Mouse (Mus musculus) forelimb bud, embryonic 11.5 days (tissue): ENCODE results near the gene Zfp553.
"Not testable (repeated sequence)": the region's sequence is repeated elsewhere in the genome, so short reads cannot be mapped to it uniquely, and the experiment has no call there.

ENCODE experiments used
- DNase-seq: peaks from one replicate; pipeline ENCODE4 v3.0.0-alpha.2; 2012; ENCODE audit warnings: low read depth, low spot score

The Zfp553 gene

DNA sequence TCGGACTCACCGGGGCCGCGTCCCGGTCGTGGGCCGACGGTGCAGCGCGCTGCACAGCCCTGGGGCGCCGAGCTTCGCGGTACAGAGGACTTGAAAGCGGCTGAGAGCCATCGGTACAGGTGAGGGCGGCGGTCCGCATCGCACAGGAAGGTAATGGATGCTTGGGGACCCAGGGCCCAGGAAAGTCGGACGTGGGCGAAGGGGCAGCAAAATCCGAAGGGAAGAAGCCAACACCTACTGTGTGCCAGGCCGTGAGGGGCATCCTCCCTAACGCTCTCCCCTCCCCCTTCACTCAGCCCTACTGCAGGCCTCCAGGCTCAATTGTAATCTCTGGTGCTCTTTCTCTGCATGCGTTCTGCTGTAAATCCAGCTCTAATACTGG is 498 bp downstream of the Zfp553 start:
- no peak for DNase-seq

DNA sequence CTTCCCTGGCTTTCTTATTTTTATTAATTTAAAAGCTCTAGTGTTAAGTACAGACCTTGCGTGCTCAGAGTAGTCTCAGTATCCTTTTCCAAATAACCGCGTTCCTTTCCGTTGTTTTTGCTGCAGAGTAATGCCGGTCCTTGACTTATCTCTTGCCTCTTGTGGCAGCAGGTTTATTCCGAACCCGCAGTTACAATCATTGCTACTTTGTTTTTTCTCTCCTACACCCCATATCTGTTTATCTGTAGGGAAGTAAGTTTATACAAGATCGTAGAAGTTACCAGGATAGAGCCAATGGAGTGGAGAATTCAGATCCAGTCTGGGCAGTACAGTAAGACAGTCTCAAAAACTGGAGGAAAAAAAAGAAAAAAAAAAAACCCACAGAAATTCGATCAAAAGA is 904 bp downstream of the Zfp553 start:
- DNase-seq, result no peak

DNA sequence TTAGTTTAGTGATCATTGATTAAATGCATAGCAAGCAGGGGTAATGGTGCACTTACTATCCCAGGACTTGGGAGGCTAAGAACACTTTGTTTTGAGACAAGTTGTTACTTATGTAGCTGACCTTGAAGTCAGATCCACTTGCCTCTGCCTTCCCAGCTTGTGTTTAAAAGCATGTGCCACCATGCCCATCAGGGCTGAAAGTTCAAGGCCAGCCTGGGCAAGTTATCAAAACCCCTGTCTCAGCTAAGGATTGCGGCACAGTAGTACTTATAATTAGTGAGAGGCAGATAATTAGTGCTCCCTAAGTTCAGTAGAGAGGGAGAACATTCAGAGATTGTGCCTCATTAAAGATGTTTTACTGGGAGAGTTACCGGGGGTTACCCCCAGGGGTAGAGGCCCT is 1.9 kb downstream of the Zfp553 start:
- no peak for DNase-seq

DNA sequence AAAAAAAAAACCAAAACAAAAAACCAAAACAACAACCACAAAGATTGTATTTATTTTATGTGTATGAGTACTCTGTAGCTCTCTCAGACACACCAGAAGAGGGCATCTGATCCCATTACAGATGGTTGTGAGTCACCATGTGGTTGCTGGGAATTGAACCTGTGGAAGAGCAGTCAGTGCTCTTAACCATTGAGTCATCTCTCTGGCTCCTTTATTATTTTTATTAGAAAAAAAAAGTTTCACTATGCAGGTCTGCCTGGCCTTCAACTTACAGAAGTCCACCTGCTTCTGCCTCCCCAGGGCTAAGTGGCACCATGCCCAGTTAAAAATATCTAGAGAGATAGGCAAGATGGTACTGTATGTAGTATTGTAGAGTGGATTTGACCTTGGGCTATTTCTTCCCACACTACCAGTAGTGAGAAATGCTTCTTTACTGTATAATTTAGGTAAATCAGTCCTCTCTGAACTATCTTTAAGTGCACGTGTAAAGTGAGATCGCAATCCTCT is 10.6 kb downstream of the Zfp553 start:
- no peak for DNase-seq

DNA sequence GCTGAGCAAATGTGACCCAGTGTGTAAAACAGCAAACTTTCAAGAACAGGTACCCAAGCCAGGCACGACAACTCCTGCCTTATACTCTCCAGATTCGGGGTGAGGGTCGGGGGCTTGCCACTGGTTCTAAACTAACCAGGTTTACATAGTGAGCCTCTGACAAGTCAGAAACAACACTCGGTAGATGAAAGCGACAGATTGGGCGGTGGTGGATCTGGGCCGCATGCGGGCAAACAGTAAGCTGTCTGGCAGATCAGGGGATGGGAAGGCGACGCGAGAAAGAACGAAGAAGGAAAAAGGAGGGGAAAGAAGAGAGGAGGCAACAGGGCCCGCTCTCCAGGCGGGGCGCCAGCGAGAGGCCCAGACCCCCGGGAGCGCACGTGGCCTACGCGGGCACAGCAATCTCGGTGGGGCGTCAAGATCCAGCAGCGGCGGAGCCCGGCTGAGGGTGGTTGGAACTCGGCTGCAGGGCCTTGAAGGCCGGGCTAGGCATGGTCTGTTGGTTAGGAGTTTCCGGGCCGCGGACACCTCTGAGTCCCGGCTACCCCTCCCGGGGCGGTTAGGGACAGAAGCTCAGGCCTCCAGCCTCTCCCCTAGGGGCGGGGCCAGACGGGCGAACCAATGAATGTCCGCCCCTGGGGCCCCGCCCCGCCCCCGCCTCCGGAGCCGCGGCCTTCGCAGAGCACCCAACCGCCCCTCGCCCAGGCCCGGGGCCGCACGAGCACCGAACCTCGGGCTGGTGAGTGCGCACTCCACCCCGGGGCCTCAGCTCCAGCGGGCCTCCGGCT is 11.2 kb downstream of the Zfp553 start, which contains the start of gene Zfp771:
TSS of gene Zfp771 (plus strand) at position 405 of the 788 bp plus-strand sequence.
- DNase-seq, result peak; percentile 84

DNA sequence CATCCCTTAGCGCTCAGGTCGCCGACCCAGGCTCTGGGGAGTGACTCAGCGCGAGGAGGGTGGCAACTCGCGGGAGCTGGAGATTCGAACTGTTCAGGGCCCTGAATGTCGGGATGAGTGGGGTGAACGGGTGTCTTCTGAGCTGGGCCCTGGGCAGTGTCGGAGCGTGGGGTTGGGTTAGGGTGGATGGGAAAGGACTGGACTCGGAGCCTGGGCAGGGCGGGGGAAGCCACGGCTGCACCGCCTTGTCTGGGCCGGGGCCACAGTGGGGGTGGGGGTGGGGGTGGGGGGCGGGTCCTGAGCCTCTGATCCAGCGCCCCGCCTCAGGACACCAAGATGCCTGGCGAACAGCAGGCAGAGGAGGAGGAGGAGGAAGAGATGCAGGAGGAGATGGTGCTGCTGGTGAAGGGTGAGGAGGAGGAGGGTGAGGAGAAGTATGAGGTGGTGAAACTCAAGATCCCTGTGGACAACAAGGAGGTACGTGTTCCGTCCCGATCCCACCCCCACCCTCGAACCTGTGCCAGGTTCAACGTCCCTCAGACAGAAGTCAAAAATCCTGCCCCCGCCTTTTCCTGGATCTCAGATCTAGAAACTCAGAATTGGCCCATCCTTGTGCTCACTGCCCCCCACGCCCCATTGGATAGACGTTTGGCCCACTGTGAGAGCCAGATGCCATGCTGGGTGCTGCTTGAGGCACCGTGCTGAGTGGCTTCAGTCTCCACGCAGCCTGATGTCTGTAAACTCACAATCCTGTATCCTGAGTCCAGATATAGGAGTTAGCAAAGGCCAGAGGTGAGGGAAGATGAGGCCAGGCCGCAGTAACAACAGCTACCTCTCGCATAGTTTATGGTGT is 12.0 kb downstream of the Zfp553 start:
- DNase-seq, result no peak

DNA sequence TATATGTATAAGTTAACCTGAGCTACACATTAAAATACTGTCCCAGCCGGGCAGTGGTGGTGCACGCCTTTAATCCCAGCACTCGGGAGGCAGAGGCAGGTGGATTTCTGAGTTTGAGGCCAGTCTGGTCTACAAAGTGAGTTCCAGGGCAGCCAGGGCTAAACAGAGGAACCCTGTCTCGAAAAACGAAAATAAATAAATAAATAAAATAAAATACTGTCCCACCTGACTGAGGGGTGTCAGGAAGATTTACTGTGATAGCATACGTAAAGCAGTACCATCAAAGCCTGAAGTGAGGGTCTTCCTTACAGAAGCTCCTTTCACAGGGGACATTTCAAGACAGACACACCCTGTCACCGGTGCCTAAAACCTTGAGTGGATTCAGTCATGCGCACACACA is 17.6 kb downstream of the Zfp553 start:
- DNase-seq, result not testable (repeated sequence)

DNA sequence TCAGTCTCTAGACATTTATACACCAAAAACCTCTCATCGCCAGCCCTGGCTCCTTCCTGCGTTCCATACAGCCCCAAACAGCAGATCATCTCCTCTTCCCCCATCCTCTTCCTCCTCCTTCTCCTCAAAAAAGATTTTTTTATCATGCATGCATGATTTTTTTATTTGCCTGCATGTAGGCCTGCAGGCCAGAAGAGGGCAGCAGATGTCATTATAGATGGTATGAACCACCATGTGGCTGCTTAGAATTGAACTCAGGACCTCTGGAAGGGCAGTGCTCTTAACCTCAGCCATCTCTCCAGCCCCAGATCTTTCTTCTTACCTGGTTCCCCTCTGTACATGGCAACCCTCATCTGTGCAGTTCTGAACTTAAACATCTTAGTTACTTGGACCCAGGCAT is 19.6 kb downstream of the Zfp553 start:
- DNase-seq, result peak; percentile 42

DNA sequence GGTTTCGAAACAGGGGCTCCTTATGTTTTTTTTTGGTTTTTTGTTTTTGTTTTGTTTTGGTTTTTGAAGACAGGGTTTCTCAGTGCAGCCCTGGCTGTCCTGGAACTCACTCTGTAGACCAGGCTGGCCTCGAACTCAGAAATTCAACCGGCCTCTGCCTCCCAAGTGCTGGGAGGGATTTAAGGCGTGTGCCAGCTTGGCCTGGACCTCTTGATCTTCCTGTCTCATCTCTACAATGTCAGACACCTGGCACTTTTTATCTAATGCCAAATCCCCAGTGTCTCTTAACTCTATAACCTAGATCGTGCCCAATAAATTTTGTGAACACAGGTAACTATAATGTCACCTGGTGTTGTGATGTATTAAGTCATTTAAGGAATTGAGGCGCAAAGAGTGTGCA is 20.5 kb downstream of the Zfp553 start:
- DNase-seq, result no peak

DNA sequence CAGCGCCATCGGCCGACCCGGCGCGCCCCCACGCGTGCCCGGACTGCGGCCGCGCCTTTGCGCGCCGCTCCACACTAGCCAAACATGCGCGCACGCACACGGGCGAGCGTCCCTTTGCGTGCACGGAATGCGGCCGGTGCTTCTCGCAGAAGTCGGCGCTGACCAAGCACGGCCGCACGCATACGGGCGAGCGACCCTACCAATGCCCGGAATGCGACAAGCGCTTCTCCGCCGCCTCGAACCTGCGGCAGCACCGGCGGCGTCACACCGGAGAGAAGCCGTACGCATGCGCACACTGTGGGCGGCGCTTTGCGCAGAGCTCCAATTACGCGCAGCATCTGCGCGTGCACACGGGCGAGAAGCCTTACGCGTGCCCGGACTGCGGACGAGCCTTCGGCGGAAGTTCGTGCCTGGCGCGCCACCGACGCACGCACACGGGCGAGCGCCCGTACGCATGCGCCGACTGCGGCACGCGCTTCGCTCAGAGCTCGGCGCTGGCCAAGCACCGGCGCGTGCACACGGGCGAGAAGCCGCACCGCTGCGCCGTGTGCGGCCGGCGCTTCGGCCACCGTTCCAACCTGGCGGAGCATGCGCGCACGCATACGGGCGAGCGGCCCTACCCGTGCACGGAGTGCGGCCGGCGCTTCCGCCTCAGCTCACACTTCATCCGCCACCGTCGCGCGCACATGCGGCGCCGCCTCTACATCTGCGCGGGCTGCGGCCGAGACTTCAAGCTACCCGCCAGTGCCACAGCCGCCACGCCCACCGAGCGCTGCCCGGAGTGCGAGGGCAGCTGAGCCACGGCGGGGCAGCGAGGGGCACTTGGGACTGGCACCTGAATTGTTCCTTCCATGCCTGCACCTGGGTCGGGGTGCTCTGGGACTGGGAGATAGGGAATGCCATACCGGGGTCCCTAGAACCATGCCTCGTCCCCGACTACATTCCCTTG is 21.2 kb downstream of the Zfp553 start:
- DNase-seq, result peak; percentile 99

DNA sequence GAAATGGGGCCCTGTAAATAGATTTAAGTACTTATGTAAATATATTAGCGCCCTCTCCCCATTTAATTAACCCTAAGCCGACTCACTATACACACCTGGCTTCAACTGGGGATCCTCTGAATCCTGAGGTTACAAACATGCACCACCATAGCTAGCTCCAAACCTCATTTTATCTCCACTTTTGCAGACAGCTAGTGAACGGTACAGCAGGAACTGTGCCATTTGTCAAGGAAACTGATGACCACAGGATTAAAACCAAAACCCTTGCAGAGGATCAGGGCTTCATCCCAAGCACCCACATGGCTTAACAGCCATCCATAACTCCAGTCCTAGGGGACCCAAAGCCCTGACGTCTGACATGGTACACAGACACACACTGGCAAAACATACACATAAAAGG is 22.1 kb downstream of the Zfp553 start:
- no peak for DNase-seq

DNA sequence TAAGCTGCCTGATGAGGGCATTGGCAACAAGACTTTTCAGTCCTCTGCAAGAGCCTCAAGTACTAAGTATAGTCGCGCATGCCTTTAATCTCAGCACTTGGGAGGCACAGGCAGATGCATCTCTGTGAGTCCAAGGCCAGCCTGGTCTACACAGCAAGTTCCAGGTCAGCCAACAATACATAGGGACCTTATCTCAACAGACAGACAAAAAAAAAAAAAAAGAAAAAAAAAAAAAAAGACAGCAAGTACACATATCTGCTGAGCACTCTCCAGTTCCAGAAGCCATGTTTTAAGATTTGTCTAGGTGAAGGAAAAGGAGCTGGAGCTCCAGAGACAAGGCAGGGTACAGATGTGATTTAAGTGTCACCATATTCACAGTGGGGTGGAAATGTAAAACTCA is 23.1 kb downstream of the Zfp553 start:
- DNase-seq, result no peak

DNA sequence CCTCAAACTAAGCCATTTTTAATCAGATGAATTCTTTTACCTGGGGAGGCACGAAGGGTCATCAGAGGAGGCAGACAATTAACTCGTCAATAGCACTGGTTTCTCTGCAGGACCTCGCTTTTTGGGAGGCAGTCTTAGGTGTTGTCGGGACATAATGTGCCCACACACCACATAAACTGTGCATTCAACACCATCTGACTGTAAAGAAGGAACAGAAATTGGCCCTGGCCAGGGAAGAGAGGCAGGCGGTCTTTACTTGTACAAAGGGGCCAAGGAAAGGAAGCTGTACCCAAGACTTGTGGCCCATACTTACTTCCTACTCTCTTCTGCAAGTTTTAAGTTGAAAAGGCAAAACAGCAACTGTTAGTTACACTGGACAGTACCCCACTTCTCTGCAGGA is 23.7 kb downstream of the Zfp553 start:
- DNase-seq, result no peak

DNA sequence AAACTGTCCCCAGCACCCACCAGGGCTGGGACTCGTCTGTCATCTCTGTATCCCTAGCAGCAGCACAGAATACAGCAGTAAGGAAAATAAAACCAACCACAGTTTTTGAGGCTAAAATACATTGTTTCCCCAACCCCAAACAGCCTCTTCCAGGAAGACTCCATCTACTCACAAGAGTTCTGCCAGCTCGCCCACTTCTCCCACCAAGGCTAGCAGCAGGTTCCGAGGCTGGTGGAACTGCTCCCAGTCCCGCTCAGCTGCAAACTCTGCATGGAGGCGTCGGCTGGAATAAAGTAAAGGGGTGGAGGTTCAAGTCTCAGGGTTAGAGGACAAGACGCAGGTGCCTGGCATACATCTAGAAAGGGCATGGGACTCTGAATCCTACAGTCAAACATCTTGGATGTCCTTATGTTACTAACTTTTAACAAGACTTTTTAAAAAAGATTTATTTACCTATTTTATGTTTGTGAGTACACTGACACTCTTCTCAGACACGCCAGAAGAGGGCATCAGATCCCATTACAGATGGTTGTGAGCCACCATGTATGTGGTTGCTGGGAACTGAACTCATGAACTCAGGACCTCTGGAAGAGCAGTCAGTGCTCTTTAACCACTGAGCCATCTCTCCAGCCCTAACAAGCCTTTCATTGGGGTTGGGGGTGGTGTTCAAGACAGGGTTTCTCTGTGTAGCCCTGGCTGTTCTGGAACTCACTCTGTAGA is 26.5 kb downstream of the Zfp553 start:
- DNase-seq, result no peak

DNA sequence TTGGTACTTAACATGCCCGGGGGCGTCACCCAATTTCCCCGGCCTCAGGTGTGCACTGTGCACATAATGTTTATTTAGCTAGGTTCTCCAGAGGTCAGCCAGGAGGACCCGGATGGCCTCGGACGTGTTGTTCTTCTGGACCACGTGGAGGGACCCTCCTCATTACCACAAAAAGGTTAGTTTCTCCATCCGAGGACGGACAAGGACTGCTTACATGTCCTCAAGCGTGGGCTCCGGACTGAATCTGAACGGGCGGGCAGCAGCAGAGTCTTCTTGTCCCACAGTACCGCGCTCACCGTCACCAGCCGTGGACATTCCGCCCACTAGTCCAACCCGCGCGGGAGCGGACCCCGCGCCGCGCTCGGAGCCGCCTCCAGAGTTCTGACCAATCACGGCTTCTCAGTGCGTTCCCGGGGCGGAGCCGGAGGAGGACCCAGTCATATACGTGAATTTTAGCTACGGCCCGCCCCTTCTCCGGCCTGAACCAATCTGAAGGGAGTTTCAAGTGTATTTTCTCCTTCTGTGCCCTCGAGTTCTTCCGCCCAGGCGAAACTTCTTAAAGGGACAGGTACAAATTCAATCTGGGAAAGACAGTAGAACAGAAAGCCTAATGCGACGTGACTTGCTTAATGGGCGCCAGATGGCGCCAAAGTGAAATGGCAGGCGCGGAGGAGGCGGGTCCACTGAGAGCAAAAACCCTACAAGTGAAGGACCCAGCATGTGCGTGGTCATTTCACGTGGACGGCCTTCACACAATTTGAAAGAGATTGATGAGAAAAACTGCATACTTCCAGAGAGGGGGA is 27.6 kb downstream of the Zfp553 start, which contains the start of gene Dctpp1:
TSS of gene Dctpp1 (minus strand) at position 401 of the 803 bp plus-strand sequence.
- DNase-seq, result peak; percentile 99

DNA sequence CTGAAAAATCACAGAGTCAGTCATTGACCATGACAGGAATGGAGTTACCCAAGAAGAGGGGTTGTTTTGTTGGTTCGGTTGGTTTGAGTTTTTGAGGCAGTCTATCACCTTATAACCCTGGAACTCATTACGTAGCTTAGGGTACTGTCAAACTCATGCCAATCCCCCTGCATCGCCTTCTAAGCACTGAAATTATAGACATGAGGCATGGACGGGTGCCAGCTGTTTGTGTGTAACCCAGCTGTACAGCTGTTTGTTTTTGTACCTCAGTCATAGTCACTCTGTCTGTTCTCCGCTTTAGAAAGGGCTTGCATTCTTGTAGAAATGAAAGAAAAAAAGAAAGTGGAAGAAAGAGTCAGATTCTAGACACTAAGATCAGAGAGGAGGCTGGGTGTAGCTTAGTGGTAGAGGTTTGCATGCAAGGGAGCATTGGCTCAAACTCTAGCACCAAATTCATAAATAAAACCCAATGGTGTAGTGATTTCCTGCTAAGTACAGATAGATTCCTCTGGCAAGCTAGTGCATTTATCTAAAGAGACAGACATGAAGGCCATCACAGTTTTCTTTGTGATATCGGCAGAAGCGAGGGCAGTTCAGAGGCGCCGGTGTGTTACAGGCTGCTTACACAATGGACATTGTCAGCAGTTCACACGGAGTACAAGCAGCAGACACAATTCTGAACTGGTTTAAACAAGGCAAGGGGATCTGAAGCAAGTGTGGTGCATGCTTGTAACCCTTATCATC is 29.5 kb downstream of the Zfp553 start:
- DNase-seq, result no peak

DNA sequence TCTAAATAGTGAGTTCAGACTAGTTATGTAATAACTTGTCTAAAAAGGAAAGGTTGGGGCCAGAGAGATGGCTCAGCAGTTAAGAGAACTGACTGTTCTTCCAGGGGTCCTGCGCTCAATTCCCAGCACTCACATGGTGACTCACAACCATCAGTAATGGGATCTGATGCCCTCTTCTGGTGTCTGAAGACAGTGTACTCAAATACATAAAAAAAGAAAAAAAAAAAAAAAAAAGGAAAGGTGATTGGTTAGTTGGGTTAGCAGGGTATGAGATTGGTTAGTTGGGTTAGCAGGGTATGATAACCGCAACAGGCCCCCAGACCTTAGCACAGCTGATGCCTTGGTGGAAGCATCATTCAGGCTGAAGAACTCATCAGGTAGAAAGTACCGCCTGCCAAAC is 30.7 kb downstream of the Zfp553 start:
- no peak for DNase-seq

DNA sequence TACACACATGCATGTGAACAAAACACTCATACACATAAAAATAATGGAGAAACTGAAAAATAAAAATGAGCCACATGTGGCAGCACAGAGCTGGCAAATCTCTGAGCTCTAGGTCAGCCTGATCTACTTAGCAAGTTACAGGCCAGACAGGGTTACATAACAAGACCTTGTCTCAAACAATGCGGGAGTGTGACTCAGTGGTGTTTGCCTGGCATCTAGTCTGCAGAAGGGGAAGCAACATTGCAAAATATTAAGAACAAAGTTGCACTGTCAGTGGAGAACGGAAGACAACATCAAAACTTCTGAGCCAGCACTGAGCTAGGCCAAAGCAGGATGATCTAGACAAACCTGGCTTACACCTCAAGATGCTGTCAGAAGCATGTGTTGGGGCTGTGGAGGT is 37.4 kb downstream of the Zfp553 start:
- no peak for DNase-seq

DNA sequence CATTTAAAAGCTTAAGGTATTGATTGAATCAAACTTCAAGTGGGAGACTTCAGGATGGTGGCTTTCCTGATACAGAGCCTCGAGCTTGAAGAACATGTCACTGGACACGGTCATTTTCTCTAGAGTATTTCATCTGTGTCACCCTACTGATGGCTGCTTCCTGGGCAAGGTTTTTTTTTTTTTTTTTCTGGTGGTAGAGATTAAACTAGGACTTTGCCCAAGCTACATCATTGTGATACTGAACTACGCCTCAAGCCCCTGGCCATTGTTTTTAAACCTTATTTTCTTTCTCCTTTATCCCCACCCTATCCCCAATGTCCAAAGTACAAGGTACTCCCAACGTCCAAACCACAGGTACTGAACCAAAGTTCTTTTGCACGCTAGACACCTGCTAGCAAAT is 37.8 kb downstream of the Zfp553 start:
- no peak for DNase-seq
